Mouse (Mus musculus) activated CD4-positive, CD25-positive, alpha-beta regulatory T cell, adult 9 weeks (primary cell): Measurements from ENCODE around the gene Pkhd1. TPM values are rescaled to one million over a fixed set of nuclear protein-coding genes. Genes with fewer than 3 reads are reported as not detected.

Experiments
- polyA plus RNA-seq: library from polyadenylated mRNA; unstranded; fragments of 100-300 nt; shearing (Covaris generic); gene quantifications from one replicate; pipeline ENCODE4 v1.2.1, GENCODE M21; 2017

The Pkhd1 gene
- polyA plus RNA-seq: not detected

DNA sequence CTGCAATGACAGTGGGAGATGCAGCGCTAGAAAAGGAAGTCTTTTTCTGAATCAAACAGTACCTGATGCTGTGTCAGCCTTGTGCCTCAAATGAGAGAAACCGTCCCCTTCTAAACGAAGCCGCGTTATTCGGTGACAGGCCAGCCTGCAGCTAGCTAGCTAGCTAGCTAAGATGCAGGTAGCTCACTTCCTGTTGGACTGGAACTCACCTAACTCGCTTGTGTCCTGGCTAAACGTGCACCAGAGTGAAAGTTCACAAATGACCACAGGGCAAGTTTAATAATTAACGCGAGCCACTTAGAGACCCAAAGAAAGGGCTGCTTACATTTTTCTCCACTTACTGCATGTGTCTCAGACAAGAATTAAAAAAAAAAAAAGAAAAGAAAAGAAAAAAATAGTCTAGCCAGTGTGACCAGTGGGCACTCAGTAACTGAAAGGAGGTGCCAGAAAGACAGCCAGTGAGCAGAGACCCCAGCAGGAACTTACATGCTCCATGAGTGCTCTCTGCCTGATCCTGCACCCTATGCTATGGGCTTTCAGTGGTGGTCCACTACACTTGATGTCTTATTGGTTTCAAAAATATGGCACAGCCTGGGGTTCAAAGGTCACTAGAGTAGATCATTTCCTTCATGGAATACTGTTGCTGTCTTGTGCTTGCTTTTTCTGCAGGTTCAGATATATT lies at the start of gene Pkhd1:
Pkhd1 (minus strand) TSS at position 216 of the 682 bp plus-strand sequence.

Other genes starting within 250 kb of the Pkhd1 start
- gene Il17a, start 112.8 kb upstream of the Pkhd1 start, polyA plus RNA-seq: not detected
- not detected for gene Il17f, start 172.6 kb upstream of the Pkhd1 start, polyA plus RNA-seq
- gene Mcm3, start 202.2 kb upstream of the Pkhd1 start, polyA plus RNA-seq: 72.6 TPM